Mouse (Mus musculus) bone marrow, adult 2 months (tissue): ENCODE data around the gene Gm29609.

ENCODE experiments used
- CTCF ChIP-seq: fragments of 200-500 bp; IDR thresholded peaks from 2 replicates; pipeline ENCODE4 v1.5.1; 2011; ENCODE audit warnings: low read length, control low read depth; ENCODE audit not compliant: control insufficient read depth, insufficient read depth
- POLR2A ChIP-seq: fragments of 200-500 bp; IDR thresholded peaks from 2 replicates; pipeline ENCODE4 v1.6.1; 2011; ENCODE audit warnings: low read depth, mild to moderate bottlenecking, control low read depth, low read length, borderline replicate concordance; ENCODE audit not compliant: control insufficient read depth

- TF ChIP-seq POLR2A (no peak), CTCF (no peak)
Observed at GRCm38 (mm10) chr5:31123481-31123880, 56.2 kb downstream of the Gm29609 start.
